Mouse (Mus musculus): ENCODE measurements around the gene Cebpzos. TPM values are rescaled to one million over a fixed set of nuclear protein-coding genes. Genes with fewer than 3 reads are reported as not detected.

Cebpzos gene
- polyA plus RNA-seq (2015; fragmentation: Nextera tagmentation; extraction: Ambion mirVana), result 113 and 114 TPM in 2 replicates

DNA sequence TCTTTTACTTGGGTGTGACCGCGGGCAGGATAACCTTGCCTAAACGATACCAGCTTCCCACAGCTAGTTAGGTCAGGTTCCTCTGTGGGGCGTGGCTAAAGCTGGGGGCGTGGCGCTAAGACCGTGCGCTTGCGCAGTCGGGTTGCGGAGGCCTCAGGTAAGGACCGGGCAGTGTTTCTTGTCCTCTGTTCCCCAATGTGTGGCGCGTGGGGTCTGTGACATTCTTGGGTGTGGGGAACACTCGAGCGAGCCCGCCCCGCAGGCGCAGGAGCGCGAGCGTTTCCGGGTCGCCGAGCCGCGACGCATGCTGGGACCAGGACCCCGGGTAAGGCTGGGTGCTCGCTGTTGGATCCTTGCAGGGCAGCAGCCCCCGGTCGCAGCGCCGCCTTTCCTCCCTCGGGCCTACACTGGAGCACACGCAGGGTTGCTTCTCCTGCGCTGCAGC lies at the start of gene Cebpzos:
Gene Cebpzos, plus strand, starts transcription at position 132 of the 445 bp plus-strand sequence.
- peak; percentile 94 for ATAC-seq
- Histone ChIP-seq H3K4me3 (ENCODE audit: low read depth, low read length) (peak within 1 kb of the TSS; percentile 76), H3K9me3 (ENCODE audit: control insufficient read depth) (no peaks in the 10 kb centered on the region), H3K4me2 (replicated peaks; ENCODE audit: low read depth) (peak within 1 kb of the TSS; percentile 91), H3K27ac (ENCODE audit: low read depth, low read length) (peak within 1 kb of the TSS; percentile 84), H3K27me3 (replicated peaks; ENCODE audit: control insufficient read depth, insufficient read depth, low read length) (no peaks in the 10 kb centered on the region), H3K36me3 (ENCODE audit: control insufficient read depth, insufficient read depth) (peaks cover 11% of the 10 kb centered on the region), H3K4me1 (replicated peaks; ENCODE audit: control insufficient read depth, insufficient read depth, low read length) (peaks cover 3% of the 10 kb centered on the region; the same call in 1 of the 2 replicates), H3K9ac (ENCODE audit: low read depth, low read length) (peak within 1 kb of the TSS; percentile 67)
- TF ChIP-seq CTCF (IDR thresholded peaks at IDR 0.05; ENCODE audit: low read depth), result peak; percentile 31; the same call in 1 of the 2 replicates
- under 1% methylated on average over 37 of the region's 37 CpGs for WGBS

DNA sequence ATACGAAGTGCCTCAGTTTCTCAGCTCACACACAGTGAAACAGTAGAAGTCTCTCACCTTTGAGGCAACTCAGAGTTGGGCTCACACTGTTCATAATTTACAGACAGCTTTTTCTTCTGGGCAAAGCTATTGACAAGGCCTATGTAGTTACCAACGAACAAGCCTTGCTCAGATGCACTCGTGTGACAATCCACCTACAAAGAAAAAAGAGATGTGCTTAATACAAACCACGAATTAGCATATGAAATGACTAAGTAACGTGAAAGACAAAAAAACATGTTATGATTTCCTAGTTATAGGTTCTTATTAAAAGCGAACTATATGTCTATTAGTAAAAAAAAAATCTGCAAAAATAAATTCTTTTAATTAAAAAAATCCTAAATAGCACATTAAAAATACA lies 42.4 kb upstream of the Cebpzos start:
- no peak for ATAC-seq
- H3K9me3 ChIP-seq (ENCODE audit: control insufficient read depth), result no peaks in the 10 kb centered on the region
- WGBS, result 95% methylated on average over 6 of the region's 6 CpGs

DNA sequence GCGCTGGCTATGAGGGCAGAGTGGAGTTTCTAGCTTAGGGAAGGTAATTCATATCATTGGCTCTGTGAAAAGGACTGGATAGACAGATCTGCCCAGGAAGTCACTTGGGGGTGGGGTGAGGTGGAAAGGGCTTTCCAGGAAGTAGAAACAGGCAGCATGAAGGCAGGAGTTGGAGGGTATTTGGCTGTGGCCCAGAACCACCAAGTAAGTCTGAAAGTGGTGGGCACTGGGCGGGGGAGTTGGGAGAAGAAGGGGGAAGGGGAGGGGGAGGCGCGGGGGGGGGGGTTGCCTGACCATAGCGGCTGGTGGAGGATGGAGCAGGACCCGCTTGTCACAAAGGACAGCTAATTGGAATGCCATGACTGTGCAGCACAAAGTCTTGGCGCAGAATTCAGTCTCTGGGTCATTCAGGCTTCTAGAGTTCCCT lies 34.4 kb upstream of the Cebpzos start:
- Histone ChIP-seq H3K27me3 (replicated peaks; ENCODE audit: control insufficient read depth, insufficient read depth, low read length) (no peaks in the 10 kb centered on the region), H3K9ac (ENCODE audit: low read depth, low read length) (peak overlapping the region; percentile 83), H3K4me2 (replicated peaks; ENCODE audit: low read depth) (peak overlapping the region; percentile 60), H3K36me3 (ENCODE audit: control insufficient read depth, insufficient read depth) (peaks cover 26% of the 10 kb centered on the region), H3K9me3 (ENCODE audit: control insufficient read depth) (no peaks in the 10 kb centered on the region), H3K4me1 (replicated peaks; ENCODE audit: control insufficient read depth, insufficient read depth, low read length) (peaks cover 4% of the 10 kb centered on the region; the same call in 1 of the 2 replicates), H3K27ac (ENCODE audit: low read depth, low read length) (peak overlapping the region; percentile 92), H3K4me3 (ENCODE audit: low read depth, low read length) (peak overlapping the region; percentile 81)
- peak; percentile 45 for ATAC-seq
- 10% methylated on average over 4 of the region's 7 CpGs for WGBS
- no peak for TF ChIP-seq CTCF (IDR thresholded peaks at IDR 0.05; ENCODE audit: low read depth)

More for the DNA sequence above, 42.4 kb upstream of the Cebpzos start:
- Histone ChIP-seq H3K36me3 (ENCODE audit: control insufficient read depth, insufficient read depth) (peaks cover 76% of the 10 kb centered on the region), H3K4me2 (replicated peaks; ENCODE audit: low read depth) (no peak overlapping the region), H3K27ac (ENCODE audit: low read depth, low read length) (no peak overlapping the region), H3K9ac (ENCODE audit: low read depth, low read length) (no peak overlapping the region), H3K27me3 (replicated peaks; ENCODE audit: control insufficient read depth, insufficient read depth, low read length) (no peaks in the 10 kb centered on the region), H3K4me3 (ENCODE audit: low read depth, low read length) (no peak overlapping the region), H3K4me1 (replicated peaks; ENCODE audit: control insufficient read depth, insufficient read depth, low read length) (no peaks in the 10 kb centered on the region)
- TF ChIP-seq CTCF (IDR thresholded peaks at IDR 0.05; ENCODE audit: low read depth), result no peak

DNA sequence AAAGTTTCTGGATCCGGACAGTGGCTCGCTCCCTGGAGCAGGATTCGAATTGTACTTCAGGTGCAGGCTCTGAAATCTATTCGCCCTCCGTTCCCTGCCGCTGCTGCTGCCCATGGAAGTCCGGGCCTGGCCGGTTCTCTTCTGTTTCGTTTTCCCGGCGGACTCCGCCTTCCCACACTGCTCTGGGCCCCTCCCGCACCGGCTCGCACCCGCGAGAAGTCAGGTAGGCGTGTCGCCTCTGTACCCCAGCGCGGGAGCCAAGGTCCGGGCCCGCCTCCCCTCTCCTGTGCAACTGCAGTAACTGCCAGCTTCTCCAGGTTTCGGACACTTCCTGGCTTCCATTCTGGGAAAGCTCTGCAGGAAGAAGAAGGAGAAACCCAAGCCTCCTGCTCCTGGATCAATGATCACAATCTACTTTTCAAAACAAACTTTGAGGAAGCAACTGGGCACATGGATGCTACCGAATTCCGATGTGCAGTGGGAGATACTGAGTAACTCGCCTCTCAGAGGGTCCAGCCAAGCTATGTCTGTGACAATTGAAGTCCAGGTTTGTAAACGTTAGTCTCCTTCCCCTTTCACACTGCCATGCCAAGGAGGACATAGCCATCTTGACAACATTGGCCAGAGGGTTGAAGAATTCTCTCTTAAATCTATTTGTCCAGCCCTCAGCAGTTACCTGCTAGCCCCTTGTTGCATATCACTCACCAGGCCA lies 33.7 kb upstream of the Cebpzos start, which contains the start of gene Eif2ak2:
Gene Eif2ak2, minus strand, starts transcription at position 173 of the 712 bp plus-strand sequence.
- Histone ChIP-seq H3K27ac (ENCODE audit: low read depth, low read length) (peak within 1 kb of the TSS; percentile 92), H3K9me3 (ENCODE audit: control insufficient read depth) (no peaks in the 10 kb centered on the region), H3K27me3 (replicated peaks; ENCODE audit: control insufficient read depth, insufficient read depth, low read length) (no peaks in the 10 kb centered on the region), H3K4me1 (replicated peaks; ENCODE audit: control insufficient read depth, insufficient read depth, low read length) (peaks cover 4% of the 10 kb centered on the region; the same call in 1 of the 2 replicates), H3K36me3 (ENCODE audit: control insufficient read depth, insufficient read depth) (peaks cover 20% of the 10 kb centered on the region), H3K9ac (ENCODE audit: low read depth, low read length) (peak within 1 kb of the TSS; percentile 83), H3K4me2 (replicated peaks; ENCODE audit: low read depth) (peak within 1 kb of the TSS; percentile 60), H3K4me3 (ENCODE audit: low read depth, low read length) (peak within 1 kb of the TSS; percentile 81)
- WGBS, result 1% methylated on average over 28 of the region's 28 CpGs
- TF ChIP-seq CTCF (IDR thresholded peaks at IDR 0.05; ENCODE audit: low read depth), result 0 out of 2 replicates have a peak, but pooled peaks have one; percentile 15
- peak; percentile 99 for ATAC-seq

DNA sequence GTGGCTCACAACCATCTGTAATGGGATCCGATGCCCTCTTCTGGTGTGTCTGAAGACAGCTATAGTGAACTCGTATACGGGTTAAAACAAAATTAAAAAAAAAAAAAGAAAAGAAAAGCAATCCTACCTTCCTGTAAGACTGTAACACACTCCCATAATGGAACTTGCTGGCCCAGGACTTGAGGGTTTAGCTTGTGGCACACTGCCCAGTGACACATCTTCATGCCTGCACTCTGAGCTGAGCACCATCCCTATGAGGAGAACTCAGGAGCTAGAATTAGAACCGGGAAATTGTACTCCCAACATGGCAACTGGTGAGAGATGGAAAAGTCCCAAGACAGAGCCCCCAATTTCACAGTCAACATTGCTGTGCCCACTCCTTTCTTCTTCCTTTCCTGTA lies 33.0 kb upstream of the Cebpzos start:
- H3K4me1 ChIP-seq (replicated peaks; ENCODE audit: control insufficient read depth, insufficient read depth, low read length), result peaks cover 4% of the 10 kb centered on the region; the same call in 1 of the 2 replicates
- H3K9ac ChIP-seq (ENCODE audit: low read depth, low read length), result no peak overlapping the region
- no peak for TF ChIP-seq CTCF (IDR thresholded peaks at IDR 0.05; ENCODE audit: low read depth)

DNA sequence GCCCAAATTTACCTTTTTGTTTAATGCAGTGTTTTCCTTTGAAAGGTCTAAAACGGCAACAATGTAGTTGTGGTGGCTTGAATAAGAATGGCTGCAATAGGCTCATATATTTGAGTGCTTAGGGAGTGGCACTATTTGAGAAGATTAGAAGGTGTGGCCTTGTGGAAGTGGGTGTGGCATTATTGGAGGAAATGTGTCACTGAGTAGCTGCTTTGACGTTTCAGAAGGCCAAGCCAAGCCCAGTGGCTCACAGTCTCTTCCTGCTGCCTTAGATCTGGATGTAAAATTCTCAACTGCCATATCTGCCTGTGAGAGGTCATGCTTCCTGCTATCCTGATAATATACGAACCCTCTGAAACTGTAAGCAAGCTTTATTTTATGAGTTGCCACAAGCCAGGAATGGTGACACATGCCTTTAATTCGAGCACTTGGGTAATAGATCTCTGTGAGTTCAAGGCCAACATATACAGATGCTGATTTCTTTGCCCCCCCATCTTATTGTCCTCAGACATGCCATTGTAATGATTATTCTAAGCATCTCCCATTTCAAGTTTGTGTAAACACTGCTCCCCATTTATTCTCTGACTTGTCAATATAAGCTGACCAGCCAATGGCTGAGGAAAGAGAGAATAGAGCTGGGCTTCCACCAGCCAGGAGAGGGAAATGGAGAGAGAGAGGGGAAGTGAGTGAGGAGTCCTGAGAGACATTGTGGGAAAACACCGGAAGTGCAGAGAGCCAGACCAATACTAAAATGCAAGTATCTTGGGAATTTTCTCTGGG lies 30.8 kb upstream of the Cebpzos start:
- H3K9ac ChIP-seq (ENCODE audit: low read depth, low read length), result no peak overlapping the region
- no peaks in the 10 kb centered on the region for H3K27me3 ChIP-seq (replicated peaks; ENCODE audit: control insufficient read depth, insufficient read depth, low read length)
- TF ChIP-seq CTCF (IDR thresholded peaks at IDR 0.05; ENCODE audit: low read depth), result no peak
- H3K9me3 ChIP-seq (ENCODE audit: control insufficient read depth), result no peaks in the 10 kb centered on the region
- no peak overlapping the region for H3K4me3 ChIP-seq (ENCODE audit: low read depth, low read length)
- no peak for ATAC-seq
- H3K4me2 ChIP-seq (replicated peaks; ENCODE audit: low read depth), result no peak overlapping the region
- H3K36me3 ChIP-seq (ENCODE audit: control insufficient read depth, insufficient read depth), result no peaks in the 10 kb centered on the region
- WGBS, result 74% methylated on average over 5 of the region's 5 CpGs
- H3K4me1 ChIP-seq (replicated peaks; ENCODE audit: control insufficient read depth, insufficient read depth, low read length), result peaks cover 4% of the 10 kb centered on the region; the same call in 1 of the 2 replicates
- no peak overlapping the region for H3K27ac ChIP-seq (ENCODE audit: low read depth, low read length)

More for the DNA sequence above, 33.0 kb upstream of the Cebpzos start:
- H3K9me3 ChIP-seq (ENCODE audit: control insufficient read depth), result no peaks in the 10 kb centered on the region
- no peaks in the 10 kb centered on the region for H3K27me3 ChIP-seq (replicated peaks; ENCODE audit: control insufficient read depth, insufficient read depth, low read length)
- no peak for ATAC-seq
- no peak overlapping the region for H3K4me3 ChIP-seq (ENCODE audit: low read depth, low read length)
- H3K27ac ChIP-seq (ENCODE audit: low read depth, low read length), result no peak overlapping the region
- peak overlapping the region; percentile 60; the same call in 1 of the 2 replicates for H3K4me2 ChIP-seq (replicated peaks; ENCODE audit: low read depth)
- WGBS, result 90% methylated on average over 4 of the region's 4 CpGs
- peaks cover 13% of the 10 kb centered on the region for H3K36me3 ChIP-seq (ENCODE audit: control insufficient read depth, insufficient read depth)
